Mouse (Mus musculus) kidney, adult 2 months (tissue): ENCODE measurements at regions not wholly inside any gene's neighbourhood (a gene's known extent, or its start where the extent isn't known, plus 50 kb on each side); places are given as distances from the start of the nearest gene placed in this dataset.

Source experiments
- CTCF ChIP-seq: fragments of 200-500 bp; conservative IDR thresholded peaks from 2 replicates; pipeline ENCODE4 v1.5.1; 2011; ENCODE audit warnings: low read depth, mild to moderate bottlenecking, control low read depth, low read length, moderate library complexity, mixed read lengths; ENCODE audit not compliant: insufficient read depth, insufficient read length
- POLR2A ChIP-seq: fragments of 200-500 bp; IDR thresholded peaks from one replicate; pipeline ENCODE4 v1.6.1; 2011; ENCODE audit warnings: low read depth, low read length, control low read depth

GRCm38 (mm10) chr2:59407512-59407988, 76.9 kb upstream of the Dapl1 start:
- TF ChIP-seq CTCF (no peak), POLR2A (no peak)
